Mouse (Mus musculus): ENCODE results near the gene Zbtb16. TPM values are rescaled to one million over a fixed set of nuclear protein-coding genes. Genes with fewer than 3 reads are reported as not detected.

Zbtb16 gene
- polyA plus RNA-seq, 1 experiment from 2014 or later: 9.7 TPM

GRCm38 (mm10) chr9:48816678-48817398 lies 19.2 kb downstream of the Zbtb16 start:
- no peak overlapping the region for H3K27ac ChIP-seq (replicated peaks)
- no peak overlapping the region for H3K4me3 ChIP-seq (replicated peaks)
- peaks cover 9% of the 10 kb centered on the region; the same call in 1 of the 2 replicates for H3K4me1 ChIP-seq
- H3K4me2 ChIP-seq: no peak overlapping the region
- H3K9me3 ChIP-seq (replicated peaks): no peaks in the 10 kb centered on the region
- H3K27me3 ChIP-seq (replicated peaks): no peaks in the 10 kb centered on the region
- no peak overlapping the region for H3K9ac ChIP-seq (replicated peaks)
- no peaks in the 10 kb centered on the region for H3K36me3 ChIP-seq
- no peak for ATAC-seq (ENCODE audit: low FRiP score)
- 62% methylated on average over 10 of the region's 10 CpGs for WGBS

DNA sequence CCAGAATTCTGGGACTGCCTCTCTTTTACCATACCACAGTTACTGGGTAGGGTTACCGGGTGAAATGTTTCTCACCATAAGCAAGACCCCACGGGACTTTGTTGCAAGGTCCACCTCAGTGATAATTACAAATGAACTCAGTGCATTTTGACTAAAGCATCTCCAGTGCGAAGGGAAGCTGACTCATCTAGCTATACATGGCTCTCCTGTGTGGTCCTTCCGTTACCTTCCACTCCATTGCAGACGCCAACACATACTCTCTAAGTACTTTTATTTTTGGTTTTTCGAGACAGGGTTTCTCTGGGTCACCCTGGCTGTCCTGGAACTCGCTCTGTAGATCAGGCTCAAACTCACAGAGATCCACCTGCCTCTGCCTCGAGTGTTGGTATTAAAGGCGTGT lies 19.9 kb downstream of the Zbtb16 start:
- Histone ChIP-seq H3K4me1 (peaks cover 9% of the 10 kb centered on the region; the same call in 1 of the 2 replicates), H3K27me3 (replicated peaks) (no peaks in the 10 kb centered on the region), H3K36me3 (no peaks in the 10 kb centered on the region), H3K27ac (replicated peaks) (no peak overlapping the region), H3K4me3 (replicated peaks) (no peak overlapping the region), H3K4me2 (no peak overlapping the region), H3K9me3 (replicated peaks) (no peaks in the 10 kb centered on the region), H3K9ac (replicated peaks) (no peak overlapping the region)
- WGBS: 95% methylated on average over 9 of the region's 9 CpGs
- ATAC-seq (ENCODE audit: low FRiP score): no peak

- peaks cover 5% of the 10 kb centered on the region; the same call in 1 of the 2 replicates for H3K4me1 ChIP-seq
- H3K4me2 ChIP-seq: no peak overlapping the region
- H3K9me3 ChIP-seq (replicated peaks): no peaks in the 10 kb centered on the region
- no peak overlapping the region for H3K9ac ChIP-seq (replicated peaks)
- no peaks in the 10 kb centered on the region for H3K27me3 ChIP-seq (replicated peaks)
- H3K36me3 ChIP-seq: no peaks in the 10 kb centered on the region
- H3K4me3 ChIP-seq (replicated peaks): no peak overlapping the region
- 85% methylated on average over 12 of the region's 12 CpGs for WGBS
- H3K27ac ChIP-seq (replicated peaks): no peak overlapping the region
- no peak for ATAC-seq (ENCODE audit: low FRiP score)
Observed at GRCm38 (mm10) chr9:48814881-48815495, 21.0 kb downstream of the Zbtb16 start.

GRCm38 (mm10) chr9:48813960-48814880 lies 21.8 kb downstream of the Zbtb16 start:
- Histone ChIP-seq H3K27me3 (replicated peaks) (no peaks in the 10 kb centered on the region; the same call in 1 of the 2 replicates), H3K9ac (replicated peaks) (no peak overlapping the region), H3K4me2 (no peak overlapping the region), H3K27ac (replicated peaks) (no peak overlapping the region), H3K4me1 (peaks cover 5% of the 10 kb centered on the region; the same call in 1 of the 2 replicates), H3K36me3 (no peaks in the 10 kb centered on the region), H3K4me3 (replicated peaks) (no peak overlapping the region), H3K9me3 (replicated peaks) (no peaks in the 10 kb centered on the region)
- WGBS: 57% methylated on average over 19 of the region's 19 CpGs
- no peak for ATAC-seq (ENCODE audit: low FRiP score)

- Histone ChIP-seq H3K9ac (replicated peaks) (no peak overlapping the region), H3K36me3 (no peaks in the 10 kb centered on the region), H3K4me3 (replicated peaks) (no peak overlapping the region), H3K27ac (replicated peaks) (no peak overlapping the region), H3K9me3 (replicated peaks) (no peaks in the 10 kb centered on the region), H3K27me3 (replicated peaks) (no peaks in the 10 kb centered on the region; the same call in 1 of the 2 replicates), H3K4me2 (no peak overlapping the region), H3K4me1 (peaks cover 5% of the 10 kb centered on the region; the same call in 1 of the 2 replicates)
- WGBS: 95% methylated on average over 6 of the region's 6 CpGs
- no peak for ATAC-seq (ENCODE audit: low FRiP score)
Observed at GRCm38 (mm10) chr9:48812352-48812751, 23.7 kb downstream of the Zbtb16 start.

DNA sequence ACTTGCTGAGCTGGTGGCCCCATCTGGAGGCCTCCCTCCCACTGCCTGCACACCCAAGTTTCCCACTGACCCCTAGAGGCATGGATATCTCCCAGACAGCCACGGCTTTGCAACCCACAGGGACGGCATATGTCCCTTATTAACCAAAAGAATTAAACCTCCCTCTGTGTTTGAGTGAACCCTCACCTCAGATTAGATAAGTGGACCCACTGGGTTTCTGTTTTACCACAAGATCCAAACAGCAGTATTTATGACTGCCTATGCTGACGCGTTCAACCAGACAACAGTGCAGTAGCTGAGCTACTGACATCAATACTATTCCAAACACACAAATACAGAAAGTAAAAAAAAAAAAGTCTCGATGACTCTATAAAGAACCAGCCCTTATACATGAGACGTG lies 29.4 kb downstream of the Zbtb16 start:
- Histone ChIP-seq H3K9me3 (replicated peaks) (no peaks in the 10 kb centered on the region), H3K27ac (replicated peaks) (no peak overlapping the region), H3K36me3 (no peaks in the 10 kb centered on the region), H3K4me1 (no peaks in the 10 kb centered on the region), H3K4me2 (no peak overlapping the region), H3K27me3 (replicated peaks) (no peaks in the 10 kb centered on the region; the same call in 1 of the 2 replicates), H3K9ac (replicated peaks) (no peak overlapping the region), H3K4me3 (replicated peaks) (no peak overlapping the region)
- no peak for ATAC-seq (ENCODE audit: low FRiP score)
- 51% methylated on average over 6 of the region's 6 CpGs for WGBS

- H3K9me3 ChIP-seq (replicated peaks): no peaks in the 10 kb centered on the region
- ATAC-seq (ENCODE audit: low FRiP score): no peak
- 90% methylated on average over 8 of the region's 8 CpGs for WGBS
- H3K4me2 ChIP-seq: no peak overlapping the region
- no peaks in the 10 kb centered on the region; the same call in 1 of the 2 replicates for H3K27me3 ChIP-seq (replicated peaks)
- no peak overlapping the region for H3K27ac ChIP-seq (replicated peaks)
- no peaks in the 10 kb centered on the region for H3K36me3 ChIP-seq
- H3K9ac ChIP-seq (replicated peaks): no peak overlapping the region
- H3K4me3 ChIP-seq (replicated peaks): no peak overlapping the region
- peaks cover 2% of the 10 kb centered on the region; the same call in 1 of the 2 replicates for H3K4me1 ChIP-seq
Observed at GRCm38 (mm10) chr9:48805850-48806249, 30.2 kb downstream of the Zbtb16 start.

DNA sequence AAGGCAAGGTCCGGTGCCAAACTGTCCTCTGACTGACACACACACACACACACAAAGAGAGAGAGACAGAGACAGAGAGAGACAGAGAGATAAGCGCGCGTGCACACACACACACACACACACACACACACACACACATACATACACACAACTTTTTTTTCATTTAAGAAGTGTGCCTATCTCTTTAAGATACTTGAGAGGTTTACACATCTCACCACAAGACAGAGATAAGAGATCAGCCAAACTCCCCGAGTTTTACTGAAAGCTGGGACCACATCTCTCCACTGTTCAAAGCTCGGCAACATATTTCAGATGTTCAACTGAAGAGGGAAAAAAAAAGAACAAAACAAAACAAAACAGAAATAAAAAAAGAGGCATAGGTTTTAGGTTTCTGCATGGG lies 31.5 kb downstream of the Zbtb16 start:
- Histone ChIP-seq H3K9me3 (replicated peaks) (no peaks in the 10 kb centered on the region), H3K9ac (replicated peaks) (no peak overlapping the region), H3K36me3 (no peaks in the 10 kb centered on the region), H3K27ac (replicated peaks) (no peak overlapping the region), H3K27me3 (replicated peaks) (no peaks in the 10 kb centered on the region), H3K4me2 (no peak overlapping the region), H3K4me3 (replicated peaks) (no peak overlapping the region), H3K4me1 (peaks cover 4% of the 10 kb centered on the region; the same call in 1 of the 2 replicates)
- 88% methylated on average over 6 of the region's 6 CpGs for WGBS
- ATAC-seq (ENCODE audit: low FRiP score): no peak

GRCm38 (mm10) chr9:48803460-48804240 lies 32.4 kb downstream of the Zbtb16 start:
- no peak overlapping the region for H3K4me3 ChIP-seq (replicated peaks)
- no peaks in the 10 kb centered on the region for H3K9me3 ChIP-seq (replicated peaks)
- peaks cover 4% of the 10 kb centered on the region; the same call in 1 of the 2 replicates for H3K4me1 ChIP-seq
- no peak for ATAC-seq (ENCODE audit: low FRiP score)
- no peak overlapping the region for H3K9ac ChIP-seq (replicated peaks)
- 94% methylated on average over 27 of the region's 27 CpGs for WGBS
- no peak overlapping the region for H3K27ac ChIP-seq (replicated peaks)
- no peak overlapping the region for H3K4me2 ChIP-seq
- no peaks in the 10 kb centered on the region for H3K27me3 ChIP-seq (replicated peaks)
- no peaks in the 10 kb centered on the region for H3K36me3 ChIP-seq

DNA sequence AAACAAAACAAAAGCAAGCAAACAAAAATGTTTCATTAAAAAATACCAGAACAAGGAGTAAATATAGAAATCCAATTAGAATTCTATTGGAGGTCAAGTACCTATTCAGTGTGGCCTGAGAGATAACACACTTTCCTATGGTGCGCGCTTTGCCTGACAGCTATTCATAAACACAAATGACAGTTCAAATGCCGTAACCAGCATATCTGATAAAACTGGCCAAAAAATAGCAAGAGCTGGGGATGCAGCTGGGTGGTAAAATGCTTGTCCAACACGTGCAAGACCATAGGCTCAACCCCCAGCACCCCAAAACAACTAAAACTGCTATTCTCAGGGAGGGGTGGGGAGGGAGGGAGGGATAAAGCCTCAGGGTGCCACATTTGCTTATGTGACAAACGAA lies 33.6 kb downstream of the Zbtb16 start:
- Histone ChIP-seq H3K4me2 (no peak overlapping the region), H3K9ac (replicated peaks) (no peak overlapping the region), H3K4me1 (peaks cover 4% of the 10 kb centered on the region; the same call in 1 of the 2 replicates), H3K36me3 (no peaks in the 10 kb centered on the region), H3K27me3 (replicated peaks) (no peaks in the 10 kb centered on the region; the same call in 1 of the 2 replicates), H3K27ac (replicated peaks) (no peak overlapping the region), H3K4me3 (replicated peaks) (no peak overlapping the region), H3K9me3 (replicated peaks) (no peaks in the 10 kb centered on the region)
- ATAC-seq (ENCODE audit: low FRiP score): no peak
- WGBS: 61% methylated on average over 5 of the region's 5 CpGs

GRCm38 (mm10) chr9:48801322-48801721 lies 34.7 kb downstream of the Zbtb16 start:
- Histone ChIP-seq H3K4me1 (peaks cover 11% of the 10 kb centered on the region), H3K27ac (replicated peaks) (no peak overlapping the region), H3K4me3 (replicated peaks) (no peak overlapping the region), H3K36me3 (no peaks in the 10 kb centered on the region), H3K9ac (replicated peaks) (no peak overlapping the region), H3K27me3 (replicated peaks) (no peaks in the 10 kb centered on the region; the same call in 1 of the 2 replicates), H3K4me2 (no peak overlapping the region), H3K9me3 (replicated peaks) (no peaks in the 10 kb centered on the region)
- no peak for ATAC-seq (ENCODE audit: low FRiP score)
- 85% methylated on average over 5 of the region's 5 CpGs for WGBS
